Mouse (Mus musculus): ENCODE measurements around the gene Tex35. TPM values are rescaled to one million over a fixed set of nuclear protein-coding genes. Genes with fewer than 3 reads are reported as not detected.

The Tex35 gene
- polyA plus RNA-seq, 1 experiment from 2014 or later, result not detected

DNA sequence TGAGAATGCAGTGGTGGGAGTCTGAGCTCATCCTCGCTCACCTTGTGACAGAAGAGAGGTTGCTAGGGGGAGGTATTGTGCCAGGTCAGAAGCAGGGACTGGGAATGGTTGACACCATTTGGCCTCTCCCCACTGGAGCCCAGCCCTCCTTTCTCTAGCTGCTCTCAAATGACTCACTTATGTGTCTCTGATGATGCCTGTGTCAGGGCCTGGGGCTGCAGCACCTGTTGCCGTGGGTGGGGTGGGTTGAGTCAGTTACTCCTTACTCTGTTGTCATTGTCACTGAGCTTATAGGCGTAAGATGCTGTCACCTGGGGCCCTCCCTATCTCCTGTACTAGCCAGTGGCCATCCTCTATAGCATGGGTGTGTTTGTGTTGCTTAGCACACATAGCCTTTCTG lies 17.6 kb downstream of the Tex35 start:
- H3K27ac ChIP-seq (ENCODE audit: low read length), result no peak overlapping the region
- no peak overlapping the region for H3K4me3 ChIP-seq (ENCODE audit: low read depth, low read length)
- no peaks in the 10 kb centered on the region for H3K9me3 ChIP-seq (replicated peaks; ENCODE audit: control insufficient read depth, low read length, poor library complexity, severe bottlenecking)
- H3K36me3 ChIP-seq (ENCODE audit: control insufficient read depth, insufficient read depth, low read length), result no peaks in the 10 kb centered on the region
- H3K9ac ChIP-seq (ENCODE audit: low read depth, low read length), result no peak overlapping the region
- no peaks in the 10 kb centered on the region for H3K4me1 ChIP-seq (ENCODE audit: control insufficient read depth, insufficient read depth, low read length)
- 78% methylated on average over 3 of the region's 3 CpGs for WGBS
- no peaks in the 10 kb centered on the region for H3K27me3 ChIP-seq (ENCODE audit: control insufficient read depth, insufficient read depth, low read depth, low read length)
- no peak for ATAC-seq
- no peak overlapping the region for H3K4me2 ChIP-seq (ENCODE audit: low read length)

DNA sequence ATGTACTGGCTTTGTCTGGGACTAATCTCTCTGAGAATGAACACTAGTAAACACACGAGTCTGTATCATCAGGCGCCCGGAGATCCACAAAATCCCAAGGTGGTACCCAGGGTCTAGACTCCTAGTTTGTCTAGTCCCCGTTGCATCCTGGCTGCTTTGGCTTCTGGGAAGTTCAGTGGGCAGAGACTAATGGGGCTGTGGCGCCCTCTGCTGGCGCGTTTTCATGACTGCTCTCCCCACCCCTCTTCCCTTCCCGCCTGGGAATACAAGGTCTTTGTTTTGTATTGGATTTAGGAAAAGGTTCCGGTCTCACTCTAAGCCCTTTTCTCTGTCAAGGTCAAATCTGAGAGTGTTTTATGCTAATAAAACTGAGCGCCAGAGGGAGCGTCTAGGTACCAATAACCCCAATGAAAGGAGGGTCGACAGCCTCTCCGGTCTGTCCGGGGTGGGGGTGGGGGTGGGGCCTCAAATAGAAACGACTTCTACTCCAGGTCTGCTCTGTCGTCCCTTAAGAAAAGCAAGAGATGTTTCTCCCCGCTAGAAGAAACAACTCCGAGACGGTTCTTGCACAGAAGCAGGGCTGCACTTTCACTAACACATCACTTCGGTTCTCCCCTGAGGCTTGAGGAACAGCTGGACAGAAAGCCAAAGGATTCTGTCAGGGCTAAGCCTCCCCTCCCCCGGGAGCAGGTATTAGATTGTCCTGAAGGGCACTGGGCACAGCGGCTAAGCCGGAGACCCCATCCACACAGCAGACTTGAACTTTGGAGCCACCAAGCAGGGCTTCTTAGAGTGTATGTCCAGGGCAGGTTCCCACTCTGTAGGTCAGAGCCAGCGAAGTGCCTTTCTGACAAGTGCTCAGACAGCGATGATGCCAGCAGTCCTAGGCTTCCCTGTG lies 22.1 kb downstream of the Tex35 start:
- Histone ChIP-seq H3K4me3 (ENCODE audit: low read depth, low read length) (peak overlapping the region; percentile 33), H3K4me2 (ENCODE audit: low read length) (peak overlapping the region; percentile 57), H3K27me3 (ENCODE audit: control insufficient read depth, insufficient read depth, low read depth, low read length) (no peaks in the 10 kb centered on the region), H3K4me1 (ENCODE audit: control insufficient read depth, insufficient read depth, low read length) (no peaks in the 10 kb centered on the region), H3K9me3 (replicated peaks; ENCODE audit: control insufficient read depth, low read length, poor library complexity, severe bottlenecking) (no peaks in the 10 kb centered on the region), H3K9ac (ENCODE audit: low read depth, low read length) (peak overlapping the region; percentile 54), H3K27ac (ENCODE audit: low read length) (no peak overlapping the region), H3K36me3 (ENCODE audit: control insufficient read depth, insufficient read depth, low read length) (no peaks in the 10 kb centered on the region)
- WGBS, result 8% methylated on average over 25 of the region's 25 CpGs
- ATAC-seq, result peak; percentile 74

DNA sequence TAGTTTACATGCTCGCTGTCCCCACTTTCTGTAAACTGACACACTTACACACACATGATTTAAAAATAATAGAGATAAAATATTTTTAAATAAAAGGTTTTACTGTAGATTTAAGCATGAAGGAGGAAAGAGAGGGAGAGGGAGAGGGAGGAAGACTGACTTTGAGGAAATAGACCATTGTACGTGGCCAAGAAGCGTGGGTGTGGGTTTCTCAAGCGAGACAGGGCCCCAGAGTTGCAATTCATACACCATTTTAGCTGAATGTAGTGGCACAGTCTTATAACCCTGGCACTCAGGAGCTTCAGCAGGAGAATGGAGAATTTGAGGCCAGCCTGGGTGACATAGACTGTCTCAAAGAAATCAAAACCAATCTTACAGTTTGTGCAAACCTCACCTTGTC lies 25.5 kb downstream of the Tex35 start:
- H3K9me3 ChIP-seq (replicated peaks; ENCODE audit: control insufficient read depth, low read length, poor library complexity, severe bottlenecking), result no peaks in the 10 kb centered on the region
- peaks cover 4% of the 10 kb centered on the region; the same call in 1 of the 2 replicates for H3K4me1 ChIP-seq (ENCODE audit: control insufficient read depth, insufficient read depth, low read length)
- no peaks in the 10 kb centered on the region for H3K27me3 ChIP-seq (ENCODE audit: control insufficient read depth, insufficient read depth, low read depth, low read length)
- no peak overlapping the region for H3K9ac ChIP-seq (ENCODE audit: low read depth, low read length)
- H3K36me3 ChIP-seq (ENCODE audit: control insufficient read depth, insufficient read depth, low read length), result no peaks in the 10 kb centered on the region
- no peak overlapping the region for H3K27ac ChIP-seq (ENCODE audit: low read length)
- ATAC-seq, result no peak
- no peak overlapping the region for H3K4me3 ChIP-seq (ENCODE audit: low read depth, low read length)
- no peak overlapping the region for H3K4me2 ChIP-seq (ENCODE audit: low read length)
- WGBS, result 84% methylated on average over 4 of the region's 4 CpGs

DNA sequence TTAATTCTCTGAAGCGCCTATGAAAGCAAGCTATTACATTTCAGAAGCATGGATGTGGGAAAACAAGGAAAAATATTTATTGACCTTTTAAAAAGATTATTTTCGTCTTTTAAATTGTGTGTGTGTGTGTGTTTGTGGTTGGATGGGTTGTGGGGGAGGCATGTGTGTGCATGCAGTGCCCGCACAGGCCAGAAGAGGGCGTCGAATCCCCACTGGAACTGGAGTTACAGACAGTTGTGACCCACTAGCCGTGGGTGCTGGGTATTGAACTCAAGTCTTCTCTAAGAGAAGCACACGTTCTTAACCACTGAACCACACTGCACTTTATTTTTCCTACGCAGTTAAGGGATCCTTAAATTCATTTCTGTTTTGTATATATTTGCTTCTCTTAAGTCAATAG lies 26.5 kb downstream of the Tex35 start:
- H3K4me2 ChIP-seq (ENCODE audit: low read length), result no peak overlapping the region

DNA sequence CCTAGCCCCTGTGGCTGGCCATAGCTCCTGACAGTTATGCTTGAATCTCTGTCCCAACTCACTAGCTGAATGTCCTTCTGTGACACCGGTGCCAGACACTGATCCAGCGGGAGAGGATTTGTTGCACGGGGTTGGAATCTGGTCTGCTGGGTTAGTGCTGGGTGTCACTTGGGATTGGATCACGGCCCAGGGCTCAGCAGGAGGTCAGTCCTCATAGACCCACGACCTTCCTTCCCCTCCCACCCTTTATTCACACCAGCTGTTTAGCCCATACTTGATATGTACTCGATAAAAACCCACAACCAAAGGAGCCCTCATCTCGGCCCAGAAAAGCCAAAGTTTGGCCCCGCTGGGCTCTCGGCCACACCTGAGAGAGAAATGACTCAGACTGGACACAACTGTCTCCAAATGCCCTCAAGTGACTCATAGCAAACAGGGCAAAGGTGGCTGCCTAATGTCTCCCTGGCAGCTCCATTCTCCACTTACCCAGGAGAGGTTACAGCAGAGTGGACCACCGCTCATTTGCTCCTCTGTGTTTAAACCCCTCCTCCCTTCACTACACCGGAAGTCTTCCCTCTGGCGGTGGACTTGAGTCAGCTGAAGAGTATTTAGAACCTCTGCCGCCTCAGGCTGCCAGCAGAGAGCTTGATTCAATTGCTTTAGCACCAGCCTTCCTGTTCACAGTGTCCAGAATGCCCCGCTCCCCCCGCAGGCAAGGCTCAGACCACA lies 27.2 kb downstream of the Tex35 start:
- H3K9ac ChIP-seq (ENCODE audit: low read depth, low read length), result no peak overlapping the region
- no peaks in the 10 kb centered on the region for H3K27me3 ChIP-seq (ENCODE audit: control insufficient read depth, insufficient read depth, low read depth, low read length)
- H3K4me3 ChIP-seq (ENCODE audit: low read depth, low read length), result no peak overlapping the region
- no peak overlapping the region for H3K27ac ChIP-seq (ENCODE audit: low read length)
- H3K4me1 ChIP-seq (ENCODE audit: control insufficient read depth, insufficient read depth, low read length), result peaks cover 4% of the 10 kb centered on the region
- no peaks in the 10 kb centered on the region for H3K36me3 ChIP-seq (ENCODE audit: control insufficient read depth, insufficient read depth, low read length)
- H3K9me3 ChIP-seq (replicated peaks; ENCODE audit: control insufficient read depth, low read length, poor library complexity, severe bottlenecking), result no peaks in the 10 kb centered on the region
- WGBS, result 55% methylated on average over 15 of the region's 15 CpGs
- ATAC-seq, result no peak
- no peak overlapping the region for H3K4me2 ChIP-seq (ENCODE audit: low read length)

More for the DNA sequence above, 26.5 kb downstream of the Tex35 start:
- Histone ChIP-seq H3K27ac (ENCODE audit: low read length) (no peak overlapping the region), H3K4me1 (ENCODE audit: control insufficient read depth, insufficient read depth, low read length) (peaks cover 4% of the 10 kb centered on the region), H3K4me3 (ENCODE audit: low read depth, low read length) (no peak overlapping the region), H3K36me3 (ENCODE audit: control insufficient read depth, insufficient read depth, low read length) (no peaks in the 10 kb centered on the region), H3K9ac (ENCODE audit: low read depth, low read length) (no peak overlapping the region), H3K9me3 (replicated peaks; ENCODE audit: control insufficient read depth, low read length, poor library complexity, severe bottlenecking) (no peaks in the 10 kb centered on the region), H3K27me3 (ENCODE audit: control insufficient read depth, insufficient read depth, low read depth, low read length) (no peaks in the 10 kb centered on the region)
- 63% methylated on average over 8 of the region's 8 CpGs for WGBS
- ATAC-seq, result no peak

DNA sequence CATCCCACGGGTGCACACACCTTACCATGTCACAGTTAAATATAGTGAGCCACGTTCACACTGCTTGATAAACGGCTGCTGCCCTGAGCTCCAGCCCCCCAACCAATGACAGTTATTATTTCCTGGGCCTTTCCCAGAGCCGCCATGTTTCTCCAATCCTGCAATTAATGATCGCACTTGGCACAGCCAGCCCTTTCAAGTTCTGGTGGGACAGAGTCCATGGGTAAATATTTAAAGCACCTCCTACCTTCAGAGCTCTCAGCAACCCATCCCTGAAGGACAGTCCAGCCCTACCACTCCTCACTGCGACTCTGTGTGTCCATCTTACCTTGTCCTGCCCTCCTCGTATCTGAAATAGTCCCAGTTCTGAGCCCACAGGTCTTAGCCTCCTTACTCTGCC lies 28.4 kb downstream of the Tex35 start:
- WGBS, result 71% methylated on average over 7 of the region's 7 CpGs
- ATAC-seq, result no peak
- H3K27ac ChIP-seq (ENCODE audit: low read length), result no peak overlapping the region

DNA sequence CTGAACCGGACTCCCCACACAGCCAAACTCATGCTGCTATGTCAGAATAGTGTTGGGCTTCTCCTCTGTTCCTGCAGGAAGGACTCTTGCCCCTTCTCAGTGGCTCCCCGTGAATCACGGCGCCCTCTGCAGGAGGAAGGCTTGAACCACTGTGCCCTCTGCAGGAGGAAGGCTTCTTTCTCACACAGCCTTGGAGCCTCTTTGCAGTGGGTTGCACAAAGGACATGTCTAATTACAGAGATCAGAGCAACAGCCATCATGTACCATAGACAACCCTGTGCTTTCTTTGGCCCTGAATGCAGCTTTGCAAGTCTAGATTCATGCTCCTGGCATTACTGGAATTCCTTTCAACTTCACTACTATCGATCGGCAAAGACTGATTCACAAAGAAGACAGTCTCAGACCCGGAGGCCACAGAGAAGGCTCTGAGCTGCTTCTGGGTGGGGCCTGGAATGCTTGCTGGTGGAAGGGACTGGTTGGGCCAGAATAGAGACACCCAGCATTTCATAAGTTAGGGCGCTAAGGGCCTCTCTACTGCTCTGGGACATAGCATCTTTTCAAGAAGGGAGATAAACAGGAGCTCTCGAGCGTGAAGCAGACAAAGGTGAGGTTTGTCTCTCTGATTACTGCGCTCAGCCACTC lies 29.0 kb downstream of the Tex35 start:
- no peaks in the 10 kb centered on the region for H3K27me3 ChIP-seq (ENCODE audit: control insufficient read depth, insufficient read depth, low read depth, low read length)
- peaks cover 4% of the 10 kb centered on the region for H3K4me1 ChIP-seq (ENCODE audit: control insufficient read depth, insufficient read depth, low read length)
- H3K9ac ChIP-seq (ENCODE audit: low read depth, low read length), result no peak overlapping the region
- WGBS, result 27% methylated on average over 11 of the region's 11 CpGs
- no peak overlapping the region for H3K4me2 ChIP-seq (ENCODE audit: low read length)
- no peak overlapping the region for H3K4me3 ChIP-seq (ENCODE audit: low read depth, low read length)
- no peaks in the 10 kb centered on the region for H3K9me3 ChIP-seq (replicated peaks; ENCODE audit: control insufficient read depth, low read length, poor library complexity, severe bottlenecking)
- H3K27ac ChIP-seq (ENCODE audit: low read length), result no peak overlapping the region
- H3K36me3 ChIP-seq (ENCODE audit: control insufficient read depth, insufficient read depth, low read length), result no peaks in the 10 kb centered on the region
- no peak for ATAC-seq

More for the DNA sequence above, 28.4 kb downstream of the Tex35 start:
- no peak overlapping the region for H3K4me2 ChIP-seq (ENCODE audit: low read length)
- H3K4me1 ChIP-seq (ENCODE audit: control insufficient read depth, insufficient read depth, low read length), result peaks cover 4% of the 10 kb centered on the region
- no peaks in the 10 kb centered on the region for H3K9me3 ChIP-seq (replicated peaks; ENCODE audit: control insufficient read depth, low read length, poor library complexity, severe bottlenecking)
- H3K4me3 ChIP-seq (ENCODE audit: low read depth, low read length), result no peak overlapping the region
- no peaks in the 10 kb centered on the region for H3K36me3 ChIP-seq (ENCODE audit: control insufficient read depth, insufficient read depth, low read length)
- H3K9ac ChIP-seq (ENCODE audit: low read depth, low read length), result no peak overlapping the region
- no peaks in the 10 kb centered on the region for H3K27me3 ChIP-seq (ENCODE audit: control insufficient read depth, insufficient read depth, low read depth, low read length)

DNA sequence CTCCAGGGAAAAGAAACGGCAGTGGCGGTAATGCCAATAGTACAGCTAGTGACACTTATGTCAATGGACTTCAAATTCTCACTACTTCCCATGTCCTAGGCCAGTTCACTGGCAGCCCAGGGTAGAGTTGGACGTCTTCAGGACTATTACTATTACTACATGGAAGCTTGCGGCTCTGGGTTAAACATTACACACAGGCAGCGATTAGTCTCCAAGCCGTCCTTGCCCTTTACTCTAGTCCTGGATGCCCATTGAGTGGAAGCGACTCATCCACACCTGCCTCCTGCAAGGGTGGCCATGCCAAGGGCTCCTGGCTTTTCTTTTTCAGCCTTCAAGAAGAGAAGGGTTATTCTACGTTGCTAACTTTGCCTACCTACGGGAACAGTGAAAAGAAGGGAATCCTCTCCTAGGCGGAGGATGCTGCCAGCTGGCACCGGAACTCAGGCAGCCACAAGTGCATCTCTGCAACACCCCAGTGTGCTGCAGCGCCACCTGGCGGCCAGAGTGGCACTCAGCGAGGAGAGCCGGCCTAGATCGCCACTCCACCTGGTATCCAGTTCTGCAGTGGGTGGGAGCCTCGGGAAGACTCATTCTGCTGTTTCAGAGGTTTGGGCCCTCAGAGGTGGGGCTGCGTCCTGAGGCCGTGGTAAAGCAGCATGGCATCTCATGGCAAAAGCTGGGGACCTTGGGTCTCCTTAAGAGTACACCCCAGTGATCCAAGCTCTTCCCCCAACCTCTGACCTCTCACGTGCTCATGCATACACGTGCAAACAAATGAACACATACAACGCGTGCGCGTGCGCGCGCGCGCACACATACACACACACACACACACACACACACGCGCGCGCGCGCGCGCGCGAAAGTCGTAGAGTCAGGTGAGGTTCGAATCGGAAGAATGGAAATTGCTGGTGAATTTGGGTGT lies 31.4 kb downstream of the Tex35 start:
- Histone ChIP-seq H3K9me3 (replicated peaks; ENCODE audit: control insufficient read depth, low read length, poor library complexity, severe bottlenecking) (no peaks in the 10 kb centered on the region), H3K36me3 (ENCODE audit: control insufficient read depth, insufficient read depth, low read length) (no peaks in the 10 kb centered on the region), H3K4me3 (ENCODE audit: low read depth, low read length) (no peak overlapping the region), H3K4me1 (ENCODE audit: control insufficient read depth, insufficient read depth, low read length) (peaks cover 4% of the 10 kb centered on the region), H3K9ac (ENCODE audit: low read depth, low read length) (no peak overlapping the region), H3K27ac (ENCODE audit: low read length) (no peak overlapping the region), H3K27me3 (ENCODE audit: control insufficient read depth, insufficient read depth, low read depth, low read length) (no peaks in the 10 kb centered on the region), H3K4me2 (ENCODE audit: low read length) (no peak overlapping the region)
- peak; percentile 40 for ATAC-seq
- 59% methylated on average over 43 of the region's 43 CpGs for WGBS
